Mouse (Mus musculus): ENCODE results near the gene Kif5a. TPM values are rescaled to one million over a fixed set of nuclear protein-coding genes. Genes with fewer than 3 reads are reported as not detected.

Kif5a gene
- polyA plus RNA-seq, 1 experiment from 2014 or later: 0.06 TPM

- Histone ChIP-seq H3K4me3 (ENCODE audit: low read depth, low read length) (peak within 1 kb of the TSS; percentile 76), H3K9me3 (ENCODE audit: low read length) (no peaks in the 10 kb centered on the region), H3K4me1 (ENCODE audit: insufficient read depth) (peaks cover 51% of the 10 kb centered on the region), H3K4me2 (ENCODE audit: low read depth, low read length) (peak within 1 kb of the TSS; percentile 91), H3K27me3 (ENCODE audit: insufficient read depth, low read length) (no peaks in the 10 kb centered on the region), H3K36me3 (replicated peaks; ENCODE audit: insufficient read depth, low read length) (peaks cover 46% of the 10 kb centered on the region), H3K27ac (ENCODE audit: low read depth) (peak within 1 kb of the TSS; percentile 99), H3K9ac (replicated peaks) (peak within 1 kb of the TSS; percentile 72)
- 1% methylated on average over 18 of the region's 65 CpGs for WGBS (ENCODE audit: insufficient replicate concordance)
- peak; percentile 94 for DNase-seq
- peak; percentile 63 for ATAC-seq
- TF ChIP-seq EP300 (IDR thresholded peaks at IDR 0.05; ENCODE audit: low read depth): 0 out of 2 replicates have a peak, but pooled peaks have one; percentile 21
- TF ChIP-seq CTCF (IDR thresholded peaks at IDR 0.05; ENCODE audit: low read depth): no peak
Observed at GRCm38 (mm10) chr10:127288800-127289572, 25.8 kb upstream of the Kif5a start, which contains the start of gene Mbd6. Mbd6 (minus strand) TSS chr10:127289018.

GRCm38 (mm10) chr10:127288328-127288799, 25.2 kb upstream of the Kif5a start:
- ATAC-seq: peak; percentile 7
- TF ChIP-seq EP300 (IDR thresholded peaks at IDR 0.05; ENCODE audit: low read depth) (no peak), CTCF (IDR thresholded peaks at IDR 0.05; ENCODE audit: low read depth) (no peak)
- H3K4me2 ChIP-seq (ENCODE audit: low read depth, low read length): peak overlapping the region; percentile 91
- no peaks in the 10 kb centered on the region for H3K27me3 ChIP-seq (ENCODE audit: insufficient read depth, low read length)
- no peak for DNase-seq
- H3K4me1 ChIP-seq (ENCODE audit: insufficient read depth): peaks cover 46% of the 10 kb centered on the region
- H3K9me3 ChIP-seq (ENCODE audit: low read length): no peaks in the 10 kb centered on the region
- peak overlapping the region; percentile 99 for H3K27ac ChIP-seq (ENCODE audit: low read depth)
- peak overlapping the region; percentile 72 for H3K9ac ChIP-seq (replicated peaks)
- H3K36me3 ChIP-seq (replicated peaks; ENCODE audit: insufficient read depth, low read length): peaks cover 46% of the 10 kb centered on the region
- 1% methylated on average over 21 of the region's 28 CpGs for WGBS (ENCODE audit: insufficient replicate concordance)
- peak overlapping the region; percentile 76 for H3K4me3 ChIP-seq (ENCODE audit: low read depth, low read length)

- peaks cover 42% of the 10 kb centered on the region for H3K4me1 ChIP-seq (ENCODE audit: insufficient read depth)
Observed at GRCm38 (mm10) chr10:127287936-127288293, 24.8 kb upstream of the Kif5a start.

GRCm38 (mm10) chr10:127287271-127287935, 24.3 kb upstream of the Kif5a start:
- H3K9me3 ChIP-seq (ENCODE audit: low read length): no peaks in the 10 kb centered on the region
- H3K9ac ChIP-seq (replicated peaks): peak overlapping the region; percentile 72
- H3K4me3 ChIP-seq (ENCODE audit: low read depth, low read length): peak overlapping the region; percentile 76
- H3K27ac ChIP-seq (ENCODE audit: low read depth): peak overlapping the region; percentile 99
- peak overlapping the region; percentile 91 for H3K4me2 ChIP-seq (ENCODE audit: low read depth, low read length)
- no peak for TF ChIP-seq CTCF (IDR thresholded peaks at IDR 0.05; ENCODE audit: low read depth)
- TF ChIP-seq EP300 (IDR thresholded peaks at IDR 0.05; ENCODE audit: low read depth): no peak
- H3K36me3 ChIP-seq (replicated peaks; ENCODE audit: insufficient read depth, low read length): peaks cover 49% of the 10 kb centered on the region
- H3K4me1 ChIP-seq (ENCODE audit: insufficient read depth): peaks cover 36% of the 10 kb centered on the region
- H3K27me3 ChIP-seq (ENCODE audit: insufficient read depth, low read length): no peaks in the 10 kb centered on the region
- ATAC-seq (no peak), DNase-seq (no peak)
- WGBS (ENCODE audit: insufficient replicate concordance): 62% methylated on average over 15 of the region's 15 CpGs

More at GRCm38 (mm10) chr10:127287936-127288293, 24.8 kb upstream of the Kif5a start:
- Histone ChIP-seq H3K27me3 (ENCODE audit: insufficient read depth, low read length) (no peaks in the 10 kb centered on the region), H3K4me2 (ENCODE audit: low read depth, low read length) (peak overlapping the region; percentile 91), H3K9me3 (ENCODE audit: low read length) (no peaks in the 10 kb centered on the region), H3K9ac (replicated peaks) (peak overlapping the region; percentile 72), H3K4me3 (ENCODE audit: low read depth, low read length) (peak overlapping the region; percentile 76), H3K36me3 (replicated peaks; ENCODE audit: insufficient read depth, low read length) (peaks cover 45% of the 10 kb centered on the region), H3K27ac (ENCODE audit: low read depth) (peak overlapping the region; percentile 99)
- TF ChIP-seq EP300 (IDR thresholded peaks at IDR 0.05; ENCODE audit: low read depth) (no peak), CTCF (IDR thresholded peaks at IDR 0.05; ENCODE audit: low read depth) (no peak)
- no peak for DNase-seq
- WGBS (ENCODE audit: insufficient replicate concordance): 0% methylated on average over 3 of the region's 3 CpGs
- ATAC-seq: no peak

GRCm38 (mm10) chr10:127286730-127287129, 23.6 kb upstream of the Kif5a start:
- DNase-seq (no peak), ATAC-seq (no peak)
- no peaks in the 10 kb centered on the region for H3K9me3 ChIP-seq (ENCODE audit: low read length)
- peaks cover 30% of the 10 kb centered on the region for H3K4me1 ChIP-seq (ENCODE audit: insufficient read depth)
- H3K4me3 ChIP-seq (ENCODE audit: low read depth, low read length): peak overlapping the region; percentile 76; the same call in 1 of the 2 replicates
- H3K27me3 ChIP-seq (ENCODE audit: insufficient read depth, low read length): no peaks in the 10 kb centered on the region
- peak overlapping the region; percentile 99; the same call in 1 of the 2 replicates for H3K27ac ChIP-seq (ENCODE audit: low read depth)
- WGBS (ENCODE audit: insufficient replicate concordance): 52% methylated on average over 7 of the region's 7 CpGs
- H3K4me2 ChIP-seq (ENCODE audit: low read depth, low read length): peak overlapping the region; percentile 91
- H3K36me3 ChIP-seq (replicated peaks; ENCODE audit: insufficient read depth, low read length): peaks cover 55% of the 10 kb centered on the region
- H3K9ac ChIP-seq (replicated peaks): peak overlapping the region; percentile 72; the same call in 1 of the 2 replicates
- TF ChIP-seq EP300 (IDR thresholded peaks at IDR 0.05; ENCODE audit: low read depth) (no peak), CTCF (IDR thresholded peaks at IDR 0.05; ENCODE audit: low read depth) (no peak)

GRCm38 (mm10) chr10:127286194-127286593, 23.0 kb upstream of the Kif5a start:
- Histone ChIP-seq H3K4me3 (ENCODE audit: low read depth, low read length) (no peak overlapping the region), H3K4me1 (ENCODE audit: insufficient read depth) (peaks cover 26% of the 10 kb centered on the region), H3K36me3 (replicated peaks; ENCODE audit: insufficient read depth, low read length) (peaks cover 61% of the 10 kb centered on the region), H3K9ac (replicated peaks) (no peak overlapping the region), H3K4me2 (ENCODE audit: low read depth, low read length) (peak overlapping the region; percentile 91; the same call in 1 of the 2 replicates), H3K27me3 (ENCODE audit: insufficient read depth, low read length) (no peaks in the 10 kb centered on the region), H3K9me3 (ENCODE audit: low read length) (no peaks in the 10 kb centered on the region), H3K27ac (ENCODE audit: low read depth) (no peak overlapping the region)
- DNase-seq (no peak), ATAC-seq (no peak)
- WGBS (ENCODE audit: insufficient replicate concordance): 83% methylated on average over 7 of the region's 7 CpGs
- TF ChIP-seq CTCF (IDR thresholded peaks at IDR 0.05; ENCODE audit: low read depth) (no peak), EP300 (IDR thresholded peaks at IDR 0.05; ENCODE audit: low read depth) (no peak)

All from liver, postnatal 0 days (tissue).